Mouse (Mus musculus) inflammation-experienced regulatory T-cells, adult 6 months (primary cell): Measurements from ENCODE around the gene Elp1. TPM values are rescaled to one million over a fixed set of nuclear protein-coding genes. Genes with fewer than 3 reads are reported as not detected.

Experiments used
- ATAC-seq: one replicate; pipeline ENCODE4 v1.8.0; 2017
- polyA plus RNA-seq, 3 experiments: library from polyadenylated mRNA; unstranded; fragments of 100-300 nt; shearing (Covaris generic); gene quantifications; one replicate each; pipeline ENCODE4 v1.2.1; 2017

The Elp1 gene
- 10 to 100 TPM; 12.1 to 27.9 (median 23.6) TPM for polyA plus RNA-seq

DNA sequence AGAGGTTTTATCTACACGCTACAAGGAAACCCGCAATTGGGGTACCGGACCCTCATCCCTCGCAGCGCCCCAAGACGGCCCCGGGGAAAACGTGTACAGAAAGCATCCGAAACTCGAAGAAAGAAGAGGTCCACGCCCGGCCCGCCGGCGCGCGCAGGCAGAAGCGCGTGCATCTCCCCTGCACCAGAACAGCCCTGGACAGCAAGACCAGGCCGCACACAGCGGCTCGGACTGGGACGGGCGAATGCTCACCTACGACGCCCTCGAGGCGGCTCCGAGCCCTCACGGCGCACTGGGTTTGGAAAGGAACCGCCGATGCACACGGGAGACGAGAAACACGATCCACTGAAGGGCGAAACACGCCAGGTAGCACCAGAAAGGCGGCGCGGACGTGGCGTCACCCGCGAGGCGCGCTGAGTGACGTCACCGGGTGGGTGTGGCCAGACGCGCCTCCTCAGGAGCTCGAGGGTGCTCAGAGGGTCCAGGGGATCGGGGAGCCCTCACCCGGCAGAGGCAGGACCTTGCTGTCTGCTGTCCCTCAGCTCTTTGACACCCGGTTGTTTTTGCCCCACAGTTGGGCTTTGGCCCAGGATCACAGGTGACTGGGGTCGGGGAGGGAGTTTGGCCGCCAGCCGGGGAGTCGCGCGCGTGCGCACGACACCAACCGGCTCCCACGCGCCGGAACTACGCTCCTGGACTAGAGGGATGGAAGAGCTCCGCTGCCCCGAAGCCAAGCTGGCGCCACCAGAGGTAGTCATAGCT is at the start of gene Elp1, which contains the start of gene Fam206a:
TSS of gene Elp1 (minus strand) at position 425 of the 762 bp plus-strand sequence.
TSS of gene Fam206a (plus strand) at position 439 of the 762 bp plus-strand sequence.
- peak; percentile 94 for ATAC-seq

DNA sequence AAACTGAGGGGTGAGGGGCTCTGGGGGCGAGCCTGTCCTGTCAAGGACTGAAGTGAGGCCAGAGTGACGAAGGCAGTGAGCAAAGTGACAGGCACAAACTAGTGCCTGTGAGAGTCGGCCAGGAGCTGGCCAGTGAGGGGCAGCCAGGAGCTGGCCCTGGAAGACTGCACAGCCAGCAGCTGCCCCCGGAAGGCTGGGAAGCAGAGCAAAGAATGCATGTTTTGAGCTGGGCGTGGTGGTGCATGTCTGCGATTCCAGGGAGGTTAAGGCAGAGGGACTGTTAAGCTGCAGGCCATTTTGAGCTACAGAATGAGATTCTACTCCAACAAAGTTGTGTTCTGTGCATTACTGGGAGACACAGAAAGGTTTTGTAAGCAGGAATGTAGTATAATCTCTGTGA is 48.6 kb upstream of the Elp1 start:
- ATAC-seq, result no peak

DNA sequence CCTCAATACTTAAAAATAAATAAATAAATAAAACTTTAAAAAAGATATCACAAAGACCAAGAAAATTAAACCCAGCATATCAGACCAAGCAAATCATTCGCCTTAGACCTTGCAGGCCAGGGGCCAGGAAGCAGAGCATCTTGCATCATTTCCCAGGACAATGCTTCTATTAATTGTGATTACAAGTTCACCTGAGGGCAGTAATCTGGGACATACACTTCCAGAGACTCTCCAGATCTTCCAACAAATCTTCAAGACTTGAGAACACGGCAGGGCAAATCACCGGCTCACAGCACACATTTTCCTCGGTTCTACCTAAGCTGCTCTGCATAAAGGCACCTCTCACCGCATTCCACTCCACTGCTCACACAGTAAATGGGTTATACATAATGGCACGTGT is 45.9 kb upstream of the Elp1 start:
- no peak for ATAC-seq

DNA sequence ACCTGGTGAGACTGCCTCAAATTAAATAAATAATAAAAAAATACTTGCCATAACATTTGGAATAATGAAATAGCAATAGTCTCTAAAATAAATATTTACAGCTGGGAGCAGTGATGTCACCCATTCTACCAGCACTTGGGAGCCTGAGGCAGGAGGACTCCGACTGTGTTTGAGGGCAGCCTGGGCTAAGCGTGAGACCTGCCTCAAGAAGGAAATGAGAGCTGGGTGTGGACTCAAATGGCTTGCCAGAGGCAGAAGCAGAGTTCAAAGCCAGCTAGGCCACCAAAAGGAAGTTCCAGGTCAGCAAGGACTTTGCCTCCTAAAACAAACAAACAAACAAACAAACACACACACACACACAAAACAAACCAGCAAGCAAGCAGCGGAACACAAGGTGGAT is 45.3 kb upstream of the Elp1 start:
- no peak for ATAC-seq

DNA sequence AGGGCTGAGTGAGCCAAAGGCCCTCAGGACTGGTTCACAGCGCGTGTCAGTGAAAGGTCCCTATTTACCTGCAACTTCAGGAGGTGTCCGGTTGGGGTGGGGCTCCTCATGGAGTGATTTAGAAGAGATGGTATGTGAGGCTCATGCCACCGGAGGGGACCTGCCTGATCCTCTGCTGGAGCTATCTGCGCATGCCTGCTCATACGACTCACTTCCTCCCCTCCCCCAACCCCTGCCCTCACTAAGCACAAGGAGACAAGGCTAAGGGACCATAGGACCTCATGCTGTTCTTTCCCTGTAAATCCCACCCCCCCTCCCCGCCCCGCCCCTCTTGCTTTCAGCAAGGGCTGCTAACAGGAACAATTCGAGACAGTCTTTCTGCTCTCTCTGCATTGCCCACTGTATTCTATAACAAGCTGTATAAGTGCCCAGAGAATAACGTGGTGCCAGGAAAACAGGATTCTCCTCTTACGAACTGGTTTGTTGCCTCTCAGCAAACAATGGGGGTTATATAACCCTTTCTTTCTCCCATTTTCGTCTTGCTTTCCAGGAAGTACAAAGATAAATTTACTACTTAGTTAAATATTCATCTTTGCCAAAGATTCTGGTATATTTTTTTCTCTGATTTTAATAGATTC is 43.9 kb upstream of the Elp1 start:
- no peak for ATAC-seq

GRCm38 (mm10) chr4:56844911-56845310 is 42.8 kb upstream of the Elp1 start:
- ATAC-seq, result no peak

- no peak for ATAC-seq
Measured at GRCm38 (mm10) chr4:56843963-56844362, 41.8 kb upstream of the Elp1 start.

DNA sequence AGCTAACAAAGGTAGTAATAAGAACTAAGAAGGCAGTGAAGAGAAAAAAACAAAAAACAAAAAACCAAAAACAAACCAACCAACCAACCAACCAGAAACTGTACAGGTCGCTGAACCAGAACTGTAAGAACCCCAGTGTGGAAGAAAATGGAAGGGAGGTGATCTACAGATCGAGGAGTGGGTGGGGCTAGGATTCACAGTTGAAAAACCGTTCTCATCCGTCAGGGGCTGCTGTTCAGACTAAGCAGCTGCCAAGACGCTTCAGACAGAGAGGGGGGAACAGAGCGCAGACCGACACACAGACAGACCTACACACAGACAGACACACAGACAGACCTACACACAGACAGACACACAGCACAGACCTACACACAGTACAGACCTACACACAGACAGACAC is 40.4 kb upstream of the Elp1 start:
- ATAC-seq, result no peak

GRCm38 (mm10) chr4:56840297-56840696 is 38.2 kb upstream of the Elp1 start:
- ATAC-seq, result no peak

DNA sequence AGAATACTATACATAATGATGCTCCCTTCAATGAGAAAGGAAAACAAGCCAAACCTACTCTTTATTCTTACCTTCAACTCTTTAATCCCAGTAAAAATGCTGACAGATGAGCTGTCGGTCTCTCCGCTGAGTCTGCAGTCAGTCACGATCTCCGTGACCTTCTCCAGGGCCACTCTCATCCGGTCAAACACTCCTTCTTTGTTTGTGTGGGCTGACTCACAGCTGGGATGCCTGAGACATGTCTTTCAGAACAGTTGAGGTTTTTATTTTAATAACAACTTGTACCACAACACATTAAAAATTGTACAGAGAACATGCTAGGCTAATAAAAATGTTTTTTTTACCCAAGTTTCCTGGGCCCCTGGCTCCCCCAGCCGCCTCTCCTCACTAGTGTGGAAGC is 35.5 kb upstream of the Elp1 start:
- no peak for ATAC-seq

GRCm38 (mm10) chr4:56831998-56832397 is 29.9 kb upstream of the Elp1 start:
- ATAC-seq, result no peak

DNA sequence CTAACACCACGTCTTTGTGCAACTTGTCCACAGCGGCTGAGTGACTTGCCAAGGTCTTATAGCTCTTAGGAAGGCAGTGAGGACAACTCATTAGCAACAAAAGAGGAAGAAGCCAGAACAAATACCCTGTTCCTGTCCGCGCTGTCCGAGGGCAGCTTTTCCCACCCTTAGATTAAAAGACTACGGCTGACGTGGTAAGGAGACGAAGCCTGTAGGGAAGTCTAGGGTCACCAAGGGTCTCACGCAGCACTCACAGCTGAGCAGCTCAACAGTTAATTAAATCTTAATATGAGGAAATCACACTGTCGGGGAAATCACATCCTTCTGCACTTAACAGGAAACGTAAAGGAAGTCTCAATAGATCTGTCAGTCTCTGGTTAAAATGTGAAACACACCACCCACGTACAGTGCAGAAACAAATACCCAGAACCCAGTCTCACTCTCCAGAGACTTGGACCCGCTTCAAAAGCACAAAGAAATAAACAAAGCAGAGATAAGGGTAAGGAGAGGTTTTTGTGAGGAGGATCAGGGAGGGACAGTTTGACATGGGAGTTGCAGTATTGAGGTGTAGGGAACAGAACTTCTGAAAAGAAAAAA is 29.0 kb upstream of the Elp1 start:
- ATAC-seq, result peak; percentile 70

- no peak for ATAC-seq
Measured at GRCm38 (mm10) chr4:56829511-56829921, 27.4 kb upstream of the Elp1 start.

- ATAC-seq, result no peak
Measured at GRCm38 (mm10) chr4:56828932-56829331, 26.8 kb upstream of the Elp1 start.

GRCm38 (mm10) chr4:56824231-56824630 is 22.1 kb upstream of the Elp1 start:
- ATAC-seq, result no peak

DNA sequence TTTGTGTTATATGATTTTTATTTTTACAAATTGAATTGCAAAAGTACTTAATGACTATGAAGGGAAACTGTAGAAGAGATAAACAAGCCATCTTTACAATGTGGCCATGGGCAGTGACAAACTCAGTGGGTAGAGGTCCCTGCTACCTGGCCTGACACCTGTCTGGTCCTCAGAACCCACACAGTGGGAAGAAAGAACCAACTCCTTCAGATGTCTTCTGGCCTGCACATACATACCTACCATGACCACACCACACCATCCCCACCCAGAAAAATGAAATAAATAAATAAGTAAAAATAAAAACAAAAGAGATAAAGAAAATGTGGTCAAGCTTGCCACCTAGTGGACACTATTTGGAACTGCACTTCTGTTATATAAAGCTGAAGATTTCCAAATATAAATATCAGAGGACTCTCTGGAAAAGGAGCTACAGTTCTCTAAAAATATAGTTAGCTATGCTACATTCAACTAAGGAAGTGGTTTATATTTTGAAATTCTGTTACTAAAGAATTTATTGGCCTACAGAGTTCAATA is 18.0 kb upstream of the Elp1 start:
- ATAC-seq, result peak; percentile 43

DNA sequence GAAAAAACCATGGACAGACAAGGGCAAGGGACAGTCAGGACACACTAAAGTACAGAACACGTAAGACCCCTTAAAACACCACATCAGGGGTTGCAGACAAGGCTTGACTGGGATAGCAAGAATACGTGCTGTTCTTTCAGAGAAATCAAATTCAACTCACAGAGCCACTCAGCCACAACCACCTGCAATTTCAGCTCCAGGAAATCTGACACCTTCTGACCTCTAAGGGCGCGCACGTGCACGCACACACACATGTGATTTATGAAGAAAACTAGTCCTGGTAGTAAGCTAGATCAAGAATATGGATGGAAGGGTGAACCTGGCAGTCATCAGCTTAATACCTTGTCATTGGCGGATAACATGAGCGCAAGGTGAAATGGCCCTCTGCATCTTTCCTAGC is 13.0 kb upstream of the Elp1 start:
- no peak for ATAC-seq

GRCm38 (mm10) chr4:56812096-56812495 is 10.0 kb upstream of the Elp1 start:
- ATAC-seq, result no peak

GRCm38 (mm10) chr4:56811642-56812041 is 9.5 kb upstream of the Elp1 start:
- ATAC-seq, result no peak

DNA sequence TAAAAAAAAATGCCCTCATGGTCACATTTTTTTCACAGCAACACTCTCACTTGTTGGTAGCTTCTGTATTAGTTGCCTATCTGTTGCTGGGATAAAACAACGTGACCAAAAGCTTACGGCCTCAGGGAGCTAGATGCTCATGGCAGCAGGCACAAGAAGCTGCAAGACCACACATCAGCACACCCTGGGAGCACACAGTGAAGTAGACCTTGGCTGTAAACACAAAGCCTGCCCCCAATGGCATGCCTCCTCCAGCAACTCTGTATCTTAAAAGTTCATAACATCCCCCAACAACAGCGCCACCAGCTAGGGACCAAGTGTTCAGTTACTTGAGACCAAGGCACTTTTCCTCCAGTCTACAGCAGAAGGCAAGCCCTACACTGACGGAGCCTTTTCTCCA is 6.9 kb upstream of the Elp1 start:
- no peak for ATAC-seq

DNA sequence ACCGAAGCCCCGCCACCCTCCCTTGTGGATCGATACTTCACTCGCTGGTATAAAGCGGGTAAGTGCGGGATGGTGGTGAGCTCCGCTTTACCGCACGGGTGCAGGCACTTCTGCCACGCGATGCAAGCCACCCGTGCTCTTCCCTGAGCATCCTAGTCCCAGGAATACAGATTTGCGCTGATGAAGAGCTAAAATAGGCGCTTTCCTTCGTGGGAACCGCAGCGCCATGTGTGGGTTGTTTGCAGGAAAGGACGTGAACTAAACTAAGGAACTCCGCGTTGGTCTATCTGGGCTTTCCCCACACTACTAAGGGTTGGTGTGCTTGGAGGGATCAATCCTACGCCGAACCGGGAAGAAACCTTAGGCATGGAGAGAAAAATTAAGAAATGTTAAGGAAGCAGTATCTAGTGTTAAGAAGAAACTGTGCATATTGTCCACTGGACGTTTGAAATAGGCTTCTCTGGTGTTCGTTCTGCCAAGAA is 579 bp upstream of the Elp1 start:
- peak; percentile 7 for ATAC-seq

- no peak for ATAC-seq
Measured at GRCm38 (mm10) chr4:56791373-56791772, 10.8 kb downstream of the Elp1 start.

- ATAC-seq, result no peak
Measured at GRCm38 (mm10) chr4:56771065-56771464, 31.1 kb downstream of the Elp1 start.
